Mouse (Mus musculus) lung, postnatal 25 days (tissue): Measurements from ENCODE around the gene Mysm1.
A peak's percentile ranks its signal among the peaks of the same experiment; 100 is the strongest.

Source experiments
- DNase-seq: peaks from one replicate; pipeline ENCODE4 v3.0.0; 2022; ENCODE audit warnings: low spot score

Gene Mysm1

GRCm38 (mm10) chr4:94978590-94979499 lies at the start of gene Mysm1:
Mysm1 (minus strand) TSS chr4:94979100.
- DNase-seq = peak; percentile 92

GRCm38 (mm10) chr4:95025847-95026600 lies 47.1 kb upstream of the Mysm1 start:
- no peak for DNase-seq

- DNase-seq = no peak
These were observed 44.6 kb upstream of the Mysm1 start for GRCm38 (mm10) chr4:95023350-95023953.

GRCm38 (mm10) chr4:95021649-95022637 lies 43.0 kb upstream of the Mysm1 start:
- peak; percentile 16 for DNase-seq

- no peak for DNase-seq
These were observed 41.3 kb upstream of the Mysm1 start for GRCm38 (mm10) chr4:95020201-95020600.

GRCm38 (mm10) chr4:95018221-95018620 lies 39.3 kb upstream of the Mysm1 start:
- no peak for DNase-seq

- no peak for DNase-seq
These were observed 33.8 kb upstream of the Mysm1 start for GRCm38 (mm10) chr4:95012706-95013105.

- DNase-seq = no peak
These were observed 33.4 kb upstream of the Mysm1 start for GRCm38 (mm10) chr4:95012256-95012655.

- DNase-seq = peak; percentile 75
These were observed 29.5 kb upstream of the Mysm1 start for GRCm38 (mm10) chr4:95008175-95009057.

GRCm38 (mm10) chr4:95007759-95008158 lies 28.9 kb upstream of the Mysm1 start:
- no peak for DNase-seq

GRCm38 (mm10) chr4:95005251-95005830 lies 26.4 kb upstream of the Mysm1 start:
- DNase-seq = no peak

GRCm38 (mm10) chr4:95001043-95001775 lies 22.3 kb upstream of the Mysm1 start:
- no peak for DNase-seq

- no peak for DNase-seq
These were observed 21.2 kb upstream of the Mysm1 start for GRCm38 (mm10) chr4:95000147-95000546.

GRCm38 (mm10) chr4:94999249-94999648 lies 20.3 kb upstream of the Mysm1 start:
- DNase-seq = no peak

GRCm38 (mm10) chr4:94995862-94996261 lies 17.0 kb upstream of the Mysm1 start:
- no peak for DNase-seq

- DNase-seq = no peak
These were observed 11.3 kb upstream of the Mysm1 start for GRCm38 (mm10) chr4:94990204-94990603.

GRCm38 (mm10) chr4:94987725-94988124 lies 8.8 kb upstream of the Mysm1 start:
- no peak for DNase-seq

- no peak for DNase-seq
These were observed 608 bp upstream of the Mysm1 start for GRCm38 (mm10) chr4:94979500-94979915.

GRCm38 (mm10) chr4:94973321-94973720 lies 5.6 kb downstream of the Mysm1 start:
- DNase-seq = no peak
